Comparison of ENCODE assay signal across 8 mouse cellular contexts in genomic region chr2:129904753-129905152, GRCm38 (mm10).
A peak's percentile ranks its signal among the peaks of the same experiment; 100 is the strongest.
DNase-seq lines count a peak whose midpoint lies in the region; ATAC-seq lines count a peak whose summit lies in the region.

No protein-coding gene starts in this region.

- no peaks in the 10 kb centered on the region for H3K27me3 ChIP-seq in hindbrain, embryonic 11.5 days (ENCODE audit: control insufficient read depth, insufficient read depth, low read length)
- peaks cover 14% of the 10 kb centered on the region for H3K27me3 ChIP-seq in hindbrain, embryonic 12.5 days
- H3K27me3 ChIP-seq in forebrain, embryonic 11.5 days (ENCODE audit: control insufficient read depth, insufficient read depth, low read length): no peaks in the 10 kb centered on the region
- H3K27me3 ChIP-seq in hindbrain, embryonic 13.5 days: peaks cover 22% of the 10 kb centered on the region; the same call in 1 of the 2 replicates

- H3K9ac ChIP-seq in hindbrain, embryonic 11.5 days (ENCODE audit: low read depth, low read length): no peak overlapping the region
- H3K9ac ChIP-seq in hindbrain, embryonic 12.5 days: no peak overlapping the region
- no peak overlapping the region for H3K9ac ChIP-seq in forebrain, embryonic 11.5 days (ENCODE audit: low read length)
- H3K9ac ChIP-seq in hindbrain, embryonic 13.5 days: no peak overlapping the region

- H3K4me3 ChIP-seq in hindbrain, embryonic 11.5 days (ENCODE audit: low read depth, low read length): no peak overlapping the region
- no peak overlapping the region for H3K4me3 ChIP-seq in hindbrain, embryonic 12.5 days
- no peak overlapping the region for H3K4me3 ChIP-seq in forebrain, embryonic 11.5 days (ENCODE audit: low read depth, low read length)
- no peak overlapping the region for H3K4me3 ChIP-seq in hindbrain, embryonic 13.5 days

- ATAC-seq in hindbrain, embryonic 11.5 days (ENCODE audit: low FRiP score): no peak
- ATAC-seq in hindbrain, embryonic 12.5 days (ENCODE audit: low FRiP score): no peak
- no peak for ATAC-seq in forebrain, embryonic 11.5 days (replicated peaks; ENCODE audit: low FRiP score)
- ATAC-seq in hindbrain, embryonic 13.5 days (ENCODE audit: low FRiP score): no peak

- H3K4me2 ChIP-seq in hindbrain, embryonic 11.5 days (replicated peaks; ENCODE audit: low read depth, low read length): no peak overlapping the region
- no peak overlapping the region for H3K4me2 ChIP-seq in hindbrain, embryonic 12.5 days (replicated peaks)
- H3K4me2 ChIP-seq in forebrain, embryonic 11.5 days (ENCODE audit: low read depth, low read length, severe bottlenecking): no peak overlapping the region
- no peak overlapping the region for H3K4me2 ChIP-seq in hindbrain, embryonic 13.5 days

- 48% methylated on average over 7 of the region's 7 CpGs for WGBS in hindbrain, embryonic 11.5 days
- WGBS in hindbrain, embryonic 12.5 days: 50% methylated on average over 7 of the region's 7 CpGs
- WGBS in forebrain, embryonic 11.5 days: 48% methylated on average over 7 of the region's 7 CpGs
- 49% methylated on average over 7 of the region's 7 CpGs for WGBS in hindbrain, embryonic 13.5 days

- DNase-seq in hindbrain, embryonic 11.5 days (ENCODE audit: low spot score): peak; percentile 57
- peak; percentile 26 for DNase-seq in urinary bladder, postnatal 14 days (ENCODE audit: low spot score)
- no peak for DNase-seq in urinary bladder, postnatal 4 days (ENCODE audit: low spot score in 2 of 2)
- peak; percentile 41 for DNase-seq in embryo, embryonic 9.5 days (ENCODE audit: extremely low spot score)
- DNase-seq in left cerebral cortex, postnatal 14 days (ENCODE audit: low spot score in 2 of 2): peak; percentile 48 to 55
- DNase-seq in forebrain, embryonic 11.5 days (ENCODE audit: low spot score): no peak

- intact Hi-C loops in left cerebral cortex, postnatal 14 days (cut with DNase I): loop anchor here (2.0 to 10.0 kb wide), 3 partner anchors 154 to 340 kb away; no protein-coding TSS in a partner anchor

- H3K36me3 ChIP-seq in hindbrain, embryonic 11.5 days (ENCODE audit: control insufficient read depth, insufficient read depth, low read length): no peaks in the 10 kb centered on the region
- H3K36me3 ChIP-seq in hindbrain, embryonic 12.5 days: no peaks in the 10 kb centered on the region
- H3K36me3 ChIP-seq in forebrain, embryonic 11.5 days (ENCODE audit: control insufficient read depth, insufficient read depth, low read length): no peaks in the 10 kb centered on the region
- H3K36me3 ChIP-seq in hindbrain, embryonic 13.5 days: no peaks in the 10 kb centered on the region

- H3K4me1 ChIP-seq in hindbrain, embryonic 11.5 days (replicated peaks; ENCODE audit: control insufficient read depth, insufficient read depth, low read length): no peaks in the 10 kb centered on the region
- H3K4me1 ChIP-seq in hindbrain, embryonic 12.5 days: peaks cover 10% of the 10 kb centered on the region
- H3K4me1 ChIP-seq in forebrain, embryonic 11.5 days (replicated peaks; ENCODE audit: control insufficient read depth, insufficient read depth, low read length): peaks cover 2% of the 10 kb centered on the region; the same call in 1 of the 2 replicates
- H3K4me1 ChIP-seq in hindbrain, embryonic 13.5 days (replicated peaks): peaks cover 13% of the 10 kb centered on the region

- H3K9me3 ChIP-seq in hindbrain, embryonic 11.5 days (ENCODE audit: control insufficient read depth, low read length): no peaks in the 10 kb centered on the region
- H3K9me3 ChIP-seq in hindbrain, embryonic 12.5 days (replicated peaks): no peaks in the 10 kb centered on the region
- no peaks in the 10 kb centered on the region for H3K9me3 ChIP-seq in forebrain, embryonic 11.5 days (ENCODE audit: control insufficient read depth, low read length)
- no peaks in the 10 kb centered on the region for H3K9me3 ChIP-seq in hindbrain, embryonic 13.5 days

- H3K27ac ChIP-seq in hindbrain, embryonic 11.5 days (ENCODE audit: low read depth, low read length): no peak overlapping the region
- no peak overlapping the region for H3K27ac ChIP-seq in hindbrain, embryonic 12.5 days
- no peak overlapping the region for H3K27ac ChIP-seq in forebrain, embryonic 11.5 days (ENCODE audit: low read depth, low read length)
- no peak overlapping the region for H3K27ac ChIP-seq in hindbrain, embryonic 13.5 days

Comparison
In these comparisons a context has a peak if more than half of its experiments do, and no peak if none do; other contexts are left out.
1. DNase-seq: peak in hindbrain, embryonic 11.5 days (single experiment), urinary bladder, postnatal 14 days (single experiment), embryo, embryonic 9.5 days (single experiment) and left cerebral cortex, postnatal 14 days (2 of 2); none in urinary bladder, postnatal 4 days (0 of 2) and forebrain, embryonic 11.5 days (single experiment).